Mouse (Mus musculus) hindbrain, postnatal 0 days (tissue): ENCODE results near the gene Dolk. TPM values are rescaled to one million over a fixed set of nuclear protein-coding genes. Genes with fewer than 3 reads are reported as not detected.

Source experiments
- ATAC-seq: fragments of 200-750 bp; cut with Nextera tagmentation; 2 replicates; pipeline ENCODE4 v1.8.0; 2017; ENCODE audit warnings: mild to moderate bottlenecking, moderate TSS enrichment, moderate library complexity
- DNase-seq: peaks from one replicate; pipeline ENCODE4 v3.0.0-alpha.2; 2015; ENCODE audit warnings: low spot score
- H3K27ac ChIP-seq: fragments of 300-500 bp; sonication (generic); 2 replicates; pipeline ENCODE4 v1.5.1; 2014; ENCODE audit warnings: mild to moderate bottlenecking
- H3K27me3 ChIP-seq: fragments of 300-500 bp; sonication (generic); 2 replicates; pipeline ENCODE4 v1.6.1; 2014; ENCODE audit warnings: low read length, mixed read lengths; ENCODE audit not compliant: insufficient read depth
- H3K36me3 ChIP-seq: fragments of 300-500 bp; sonication (generic); 2 replicates; pipeline ENCODE4 v1.6.1; 2014; ENCODE audit warnings: low read length, mixed read lengths; ENCODE audit not compliant: insufficient read depth
- H3K4me1 ChIP-seq: fragments of 300-500 bp; sonication (generic); 2 replicates; pipeline ENCODE4 v1.6.1; 2014; ENCODE audit warnings: antibody characterized with exemption, low read length, mixed read lengths; ENCODE audit not compliant: insufficient read depth
- H3K4me2 ChIP-seq: fragments of 300-500 bp; sonication (generic); 2 replicates; pipeline ENCODE4 v1.6.1; 2014; ENCODE audit warnings: low read depth, mild to moderate bottlenecking, low read length, moderate library complexity, mixed read lengths
- H3K4me3 ChIP-seq: fragments of 300-500 bp; sonication (generic); 2 replicates; pipeline ENCODE4 v1.5.1; 2014; ENCODE audit warnings: low read length
- H3K9ac ChIP-seq: fragments of 300-500 bp; sonication (generic); replicated peaks from 2 replicates; pipeline ENCODE4 v1.6.1; 2014; ENCODE audit warnings: mild to moderate bottlenecking, low read length, moderate library complexity, mixed read lengths
- H3K9me3 ChIP-seq: fragments of 300-500 bp; sonication (generic); 2 replicates; pipeline ENCODE4 v1.6.1; 2016; ENCODE audit warnings: low read length, mixed read lengths
- CTCF ChIP-seq: IDR thresholded peaks from 2 replicates; pipeline ENCODE4 v1.5.1; 2016; ENCODE audit warnings: antibody characterized with exemption, control low read depth, low read depth
- WGBS: fragments of 180-500 bp; shearing (Covaris S2); extraction: QIAGEN DNeasy Blood & Tissue Kit; methylation state at CpG from one replicate; pipeline ENCODE4 v1.1.7; 2014; 5-methylcytosine and 5-hydroxymethylcytosine counted together
- polyA plus RNA-seq: library from polyadenylated mRNA; unstranded; fragments of >200 nt; fragmentation: Nextera tagmentation; extraction: Ambion mirVana; gene quantifications from 2 replicates; pipeline ENCODE4 v1.2.1, GENCODE M21; 2015
- total RNA-seq: library from RNA; depleted of rRNA; stranded (reverse); fragments of >200 nt; gene quantifications from 2 replicates; pipeline ENCODE4 v1.2.3, GENCODE M21; 2014

Dolk gene
- total and polyA plus RNA-seq, 2 experiments from 2014 or later = 42.1 to 50.4 TPM

- Histone ChIP-seq H3K27ac (peak overlapping the region; percentile 72; the same call in 1 of the 2 replicates), H3K36me3 (no peaks in the 10 kb centered on the region), H3K4me2 (peak overlapping the region; percentile 96), H3K4me3 (peak overlapping the region; percentile 91), H3K4me1 (peaks cover 19% of the 10 kb centered on the region; the same call in 1 of the 2 replicates), H3K9me3 (no peaks in the 10 kb centered on the region), H3K9ac (peak overlapping the region; percentile 88), H3K27me3 (no peaks in the 10 kb centered on the region)
- DNase-seq (peak; percentile 58), ATAC-seq (no peak)
- under 1% methylated on average over 10 of the region's 10 CpGs for WGBS
- TF ChIP-seq CTCF = peak; percentile 20; the same call in 1 of the 2 replicates
These were observed 866 bp upstream of the Dolk start for GRCm38 (mm10) chr2:30287027-30287373.

DNA sequence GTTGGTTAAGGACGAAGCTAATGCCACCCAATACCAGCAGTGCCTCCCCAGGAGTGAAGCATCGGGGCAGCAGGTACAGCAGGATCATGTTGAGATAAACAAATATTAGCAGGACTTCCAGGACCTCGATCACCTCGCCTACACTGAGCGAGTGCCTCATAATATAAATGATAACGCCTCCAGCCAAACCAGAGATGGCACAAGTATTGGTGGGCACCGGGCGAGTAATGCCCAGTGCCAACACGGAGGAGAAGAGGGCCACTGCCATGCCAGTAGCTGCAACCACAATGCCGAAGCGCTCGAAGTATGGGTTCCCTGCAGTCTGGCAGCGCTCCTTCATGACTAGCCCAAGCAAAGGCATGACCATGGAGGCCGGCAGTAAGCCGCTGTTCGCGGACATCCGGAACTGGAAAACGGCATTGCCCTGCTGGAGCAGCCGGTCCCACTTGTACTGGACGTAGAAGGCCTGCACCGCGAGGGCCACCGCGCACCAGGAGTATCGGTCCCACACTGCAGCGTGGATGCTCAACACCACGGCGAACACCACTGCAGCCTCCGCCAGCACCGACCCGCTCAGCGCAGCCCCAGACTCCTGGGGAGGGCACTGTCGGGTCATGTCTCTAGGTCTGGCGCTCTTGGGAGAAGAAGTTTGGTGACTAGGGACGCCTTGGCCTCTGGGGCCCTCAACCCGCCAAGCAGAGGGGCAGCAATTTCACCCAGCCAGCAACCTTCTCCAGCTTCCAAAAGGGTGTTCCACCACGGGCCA, 535 bp downstream of the Dolk start:
- Histone ChIP-seq H3K27me3 (no peaks in the 10 kb centered on the region), H3K36me3 (no peaks in the 10 kb centered on the region), H3K9me3 (no peaks in the 10 kb centered on the region), H3K4me3 (peak overlapping the region; percentile 91), H3K9ac (peak overlapping the region; percentile 88), H3K4me2 (peak overlapping the region; percentile 96), H3K27ac (peak overlapping the region; percentile 56), H3K4me1 (peaks cover 19% of the 10 kb centered on the region; the same call in 1 of the 2 replicates)
- ATAC-seq (peak; percentile 67), DNase-seq (peak; percentile 2)
- WGBS = 14% methylated on average over 38 of the region's 38 CpGs
- no peak for TF ChIP-seq CTCF

- H3K27me3 ChIP-seq = no peaks in the 10 kb centered on the region
- peak overlapping the region; percentile 91 for H3K4me3 ChIP-seq
- ATAC-seq = no peak
- no peak for TF ChIP-seq CTCF
- peaks cover 19% of the 10 kb centered on the region; the same call in 1 of the 2 replicates for H3K4me1 ChIP-seq
- WGBS = 93% methylated on average over 5 of the region's 5 CpGs
- H3K27ac ChIP-seq = no peak overlapping the region
- H3K9ac ChIP-seq = peak overlapping the region; percentile 88; the same call in 1 of the 2 replicates
- H3K9me3 ChIP-seq = no peaks in the 10 kb centered on the region
- peak overlapping the region; percentile 96 for H3K4me2 ChIP-seq
- DNase-seq = no peak
- H3K36me3 ChIP-seq = no peaks in the 10 kb centered on the region
These were observed 1.1 kb downstream of the Dolk start for GRCm38 (mm10) chr2:30285004-30285403.

DNA sequence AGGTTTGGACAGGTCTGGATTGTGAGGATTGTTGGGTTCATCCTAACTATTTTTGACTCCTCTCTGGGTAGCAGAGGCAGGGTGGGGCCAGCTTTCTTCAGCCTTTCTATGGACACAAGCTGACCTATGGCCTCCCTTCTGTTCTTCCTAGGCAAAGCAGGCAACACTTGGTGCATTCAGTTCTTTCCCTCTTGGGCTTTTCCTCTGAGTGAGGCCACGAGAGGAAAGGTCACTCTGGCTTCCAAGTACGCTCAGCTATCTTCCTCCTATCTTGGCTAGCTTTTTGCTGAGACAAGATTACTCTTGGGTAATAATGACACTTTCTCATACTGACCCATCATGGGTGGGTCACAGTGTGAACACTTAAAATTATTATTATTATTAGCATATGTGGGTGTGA, 2.9 kb downstream of the Dolk start:
- Histone ChIP-seq H3K27me3 (no peaks in the 10 kb centered on the region), H3K9me3 (no peaks in the 10 kb centered on the region), H3K36me3 (no peaks in the 10 kb centered on the region), H3K4me3 (no peak overlapping the region), H3K9ac (no peak overlapping the region), H3K27ac (no peak overlapping the region), H3K4me1 (peaks cover 19% of the 10 kb centered on the region; the same call in 1 of the 2 replicates), H3K4me2 (no peak overlapping the region)
- TF ChIP-seq CTCF = no peak
- 87% methylated on average over 2 of the region's 2 CpGs for WGBS
- DNase-seq = no peak
- no peak for ATAC-seq

DNA sequence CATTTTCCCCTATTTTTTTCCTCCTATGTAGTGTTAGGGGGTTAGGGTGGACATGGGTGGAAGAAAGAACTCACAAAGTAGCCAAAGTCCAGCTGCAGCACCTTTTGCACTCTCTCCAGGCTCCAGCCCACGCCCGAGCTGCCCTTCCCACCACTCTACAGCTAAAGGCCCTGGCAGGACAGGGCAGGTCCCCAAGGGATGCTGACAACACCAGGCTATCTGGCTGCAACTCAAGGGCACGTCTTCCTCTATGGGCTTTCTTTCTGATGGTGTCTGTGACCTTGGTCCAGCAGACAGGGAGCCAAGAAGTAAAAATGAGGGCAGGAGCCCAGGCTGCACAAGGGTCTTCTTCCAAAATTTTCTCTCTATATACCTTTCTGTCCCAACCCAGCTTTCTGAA, 4.5 kb downstream of the Dolk start:
- no peaks in the 10 kb centered on the region for H3K36me3 ChIP-seq
- ATAC-seq = no peak
- no peak for DNase-seq
- H3K4me2 ChIP-seq = no peak overlapping the region
- no peak overlapping the region for H3K27ac ChIP-seq
- no peak for TF ChIP-seq CTCF
- no peaks in the 10 kb centered on the region for H3K27me3 ChIP-seq
- H3K9me3 ChIP-seq = no peaks in the 10 kb centered on the region
- H3K4me1 ChIP-seq = 0 out of 2 replicates have a peak, but pooled peaks cover 7% of the 10 kb centered on the region
- H3K4me3 ChIP-seq = no peak overlapping the region
- WGBS = 78% methylated on average over 3 of the region's 3 CpGs
- H3K9ac ChIP-seq = no peak overlapping the region

DNA sequence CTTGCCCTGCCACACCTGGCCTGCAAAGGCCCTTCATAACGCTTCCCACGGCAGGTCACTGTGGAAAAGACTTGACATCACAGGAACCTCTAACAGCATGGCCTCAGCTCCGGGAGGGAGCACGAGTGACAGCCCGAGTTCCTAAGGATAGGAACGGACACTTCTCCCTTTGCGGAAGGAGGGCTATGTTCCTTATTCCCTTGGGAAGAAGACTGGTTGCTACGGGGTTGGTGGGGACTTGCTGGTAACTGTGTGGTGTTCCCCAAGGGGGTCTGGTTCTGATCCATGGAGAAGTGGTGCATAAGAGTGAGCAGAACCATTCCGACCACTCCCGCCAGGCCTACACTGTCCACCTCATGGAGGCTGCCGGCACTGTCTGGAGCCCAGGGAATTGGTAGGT, 5.4 kb downstream of the Dolk start, which contains the start of gene Gm28038:
Gene Gm28038 (plus strand): TSS at position 301 of the 400 bp plus-strand sequence.
- Histone ChIP-seq H3K9ac (no peak within 1 kb of the TSS), H3K27ac (no peak within 1 kb of the TSS), H3K36me3 (no peaks in the 10 kb centered on the region), H3K4me3 (no peak within 1 kb of the TSS), H3K9me3 (no peaks in the 10 kb centered on the region), H3K4me2 (no peak within 1 kb of the TSS), H3K27me3 (no peaks in the 10 kb centered on the region), H3K4me1 (0 out of 2 replicates have a peak, but pooled peaks cover 7% of the 10 kb centered on the region)
- no peak for TF ChIP-seq CTCF
- DNase-seq (no peak), ATAC-seq (no peak)
- 94% methylated on average over 11 of the region's 11 CpGs for WGBS

GRCm38 (mm10) chr2:30270134-30270533, 16.0 kb downstream of the Dolk start:
- Histone ChIP-seq H3K4me2 (no peak overlapping the region), H3K4me1 (peaks cover 7% of the 10 kb centered on the region; the same call in 1 of the 2 replicates), H3K27ac (peak overlapping the region; percentile 66; the same call in 1 of the 2 replicates), H3K36me3 (no peaks in the 10 kb centered on the region), H3K9me3 (no peaks in the 10 kb centered on the region), H3K27me3 (no peaks in the 10 kb centered on the region), H3K9ac (no peak overlapping the region), H3K4me3 (no peak overlapping the region)
- WGBS = 35% methylated on average over 1 of the region's 1 CpGs
- peak; percentile 95 for TF ChIP-seq CTCF
- ATAC-seq (peak; percentile 91), DNase-seq (peak; percentile 87)
